Mouse (Mus musculus) testis, adult 2 months (tissue): ENCODE results near the gene Spata32. TPM values are rescaled to one million over a fixed set of nuclear protein-coding genes. Genes with fewer than 3 reads are reported as not detected.

Experiments used
- H3K27ac ChIP-seq: fragments of 200-500 bp; 2 replicates; pipeline ENCODE4 v1.5.1; 2012; ENCODE audit warnings: low read depth, low read length; ENCODE audit not compliant: control insufficient read depth, insufficient read depth
- H3K27me3 ChIP-seq: fragments of 200-500 bp; 2 replicates; pipeline ENCODE4 v1.6.1; 2012; ENCODE audit warnings: mild to moderate bottlenecking, low read length, moderate library complexity; ENCODE audit not compliant: control insufficient read depth, insufficient read depth
- H3K36me3 ChIP-seq: fragments of 200-500 bp; 2 replicates; pipeline ENCODE4 v1.6.1; 2012; ENCODE audit warnings: mild to moderate bottlenecking, low read length; ENCODE audit not compliant: control insufficient read depth, insufficient read depth
- H3K4me1 ChIP-seq: fragments of 200-500 bp; 2 replicates; pipeline ENCODE4 v1.6.1; 2012; ENCODE audit warnings: low read length; ENCODE audit not compliant: control insufficient read depth, insufficient read depth
- H3K4me3 ChIP-seq: fragments of 200-500 bp; 2 replicates; pipeline ENCODE4 v1.5.1; 2012; ENCODE audit warnings: low read depth, mild to moderate bottlenecking, low read length, moderate library complexity, mixed read lengths; ENCODE audit not compliant: control insufficient read depth
- CTCF ChIP-seq: fragments of 200-500 bp; IDR thresholded peaks from 2 replicates; pipeline ENCODE4 v1.5.1; 2012; ENCODE audit warnings: low read depth, mild to moderate bottlenecking, inconsistent platforms, low read length, moderate library complexity; ENCODE audit not compliant: control insufficient read depth, insufficient read depth, insufficient replicate concordance
- POLR2A ChIP-seq: fragments of 200-500 bp; IDR thresholded peaks from 2 replicates; pipeline ENCODE4 v1.6.1; 2012; ENCODE audit warnings: low read depth, mild to moderate bottlenecking, inconsistent platforms, low read length, moderate library complexity; ENCODE audit not compliant: control insufficient read depth
- polyA plus RNA-seq: library from polyadenylated mRNA; depleted of rRNA; stranded (reverse); fragments of >200 nt; gene quantifications from 2 replicates; pipeline ENCODE4 v1.2.3, GENCODE M21; 2012

Gene Spata32
- polyA plus RNA-seq, 1 experiment, result 142 TPM

DNA sequence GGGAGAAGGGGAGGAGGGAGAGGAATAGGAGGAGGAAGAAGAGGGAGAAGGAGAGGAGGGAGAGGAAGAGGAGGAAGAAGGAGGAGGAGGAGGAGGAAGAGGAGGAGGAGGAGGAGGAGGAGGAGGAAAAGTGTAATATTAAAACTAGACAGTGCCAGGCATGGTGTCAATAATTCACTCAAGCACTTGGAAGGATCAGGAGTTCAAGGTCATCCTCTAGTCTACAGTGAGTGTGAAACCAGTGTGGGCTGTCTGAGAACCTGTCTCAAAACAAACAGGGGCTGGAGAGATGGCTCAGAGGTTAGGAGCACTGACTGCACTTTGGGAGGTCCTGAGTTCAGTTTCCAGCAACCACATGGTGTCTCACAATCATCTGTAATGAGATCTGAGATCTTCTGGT is 15.9 kb downstream of the Spata32 start:
- Histone ChIP-seq H3K4me3 (no peak overlapping the region), H3K4me1 (peaks cover 11% of the 10 kb centered on the region), H3K36me3 (no peaks in the 10 kb centered on the region), H3K27ac (no peak overlapping the region), H3K27me3 (no peaks in the 10 kb centered on the region)
- TF ChIP-seq POLR2A (no peak), CTCF (no peak)

DNA sequence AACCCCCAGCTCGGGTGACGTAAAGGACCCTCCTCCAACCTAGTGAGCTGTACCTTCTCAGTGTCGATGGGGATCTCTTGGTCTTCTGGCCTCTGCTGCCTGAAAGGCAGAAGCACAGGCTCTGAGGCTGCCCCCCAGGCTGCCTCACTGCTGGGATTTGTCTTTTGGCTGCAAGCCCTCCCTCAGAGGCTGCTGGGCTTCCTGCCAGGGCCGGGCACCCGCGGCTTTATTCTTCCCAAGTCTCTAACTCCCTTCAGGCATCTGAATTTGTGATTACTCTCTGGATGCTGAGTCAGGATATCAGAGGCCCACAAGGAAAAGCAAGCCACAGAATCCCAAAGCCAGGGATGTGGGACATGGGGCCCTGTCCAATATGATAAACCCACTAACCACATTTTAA is 16.6 kb downstream of the Spata32 start:
- Histone ChIP-seq H3K36me3 (no peaks in the 10 kb centered on the region), H3K27me3 (no peaks in the 10 kb centered on the region), H3K4me3 (no peak overlapping the region), H3K4me1 (peaks cover 11% of the 10 kb centered on the region), H3K27ac (no peak overlapping the region)
- TF ChIP-seq CTCF (no peak), POLR2A (no peak)

DNA sequence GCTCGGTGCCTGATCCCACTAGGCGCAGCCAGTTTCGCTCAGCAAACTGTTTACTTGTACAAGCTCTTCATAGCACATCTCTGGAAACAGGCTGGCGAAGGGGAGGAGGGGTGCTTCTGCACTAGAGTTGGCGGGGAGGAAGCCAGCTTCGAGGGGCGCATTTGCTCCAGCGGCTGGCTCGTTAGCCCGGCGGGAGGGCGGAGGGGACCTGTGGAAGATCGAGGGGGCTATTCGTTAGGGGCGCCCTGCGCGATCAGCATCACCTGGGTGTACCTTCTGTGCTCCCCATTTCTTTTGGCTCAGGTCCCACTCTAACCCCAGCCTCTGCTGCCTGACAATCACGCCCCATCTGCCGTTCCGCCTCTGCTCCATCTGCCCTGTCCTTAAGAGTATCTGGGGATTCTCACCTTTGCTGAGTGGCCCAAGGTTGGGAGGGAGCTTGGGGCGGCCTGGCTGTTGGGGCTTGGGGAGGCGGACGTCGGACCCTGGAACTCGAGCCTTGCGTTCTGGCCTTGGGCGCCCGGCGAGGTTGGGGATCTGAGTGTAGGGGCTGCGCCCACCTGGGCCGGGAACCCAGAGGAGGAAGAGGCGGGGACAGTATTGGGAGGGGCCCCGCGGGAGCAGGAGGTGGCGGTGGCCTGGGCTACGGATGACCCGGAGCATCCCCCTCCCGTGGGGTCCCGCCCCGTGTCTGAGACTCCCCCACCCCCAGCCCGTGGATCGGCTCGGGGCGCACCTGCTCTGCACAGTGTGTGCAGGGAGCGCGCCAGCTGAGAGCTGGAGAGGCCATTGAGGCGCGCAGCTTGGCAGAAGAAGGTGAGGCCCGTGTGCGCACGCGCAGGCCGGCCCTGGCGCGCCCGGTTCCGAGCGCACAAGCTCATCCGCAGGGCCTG is 19.1 kb downstream of the Spata32 start:
- Histone ChIP-seq H3K27me3 (no peaks in the 10 kb centered on the region), H3K4me3 (peak overlapping the region; percentile 26; the same call in 1 of the 2 replicates), H3K27ac (no peak overlapping the region), H3K4me1 (peaks cover 11% of the 10 kb centered on the region), H3K36me3 (no peaks in the 10 kb centered on the region)
- TF ChIP-seq POLR2A (no peak), CTCF (no peak)

DNA sequence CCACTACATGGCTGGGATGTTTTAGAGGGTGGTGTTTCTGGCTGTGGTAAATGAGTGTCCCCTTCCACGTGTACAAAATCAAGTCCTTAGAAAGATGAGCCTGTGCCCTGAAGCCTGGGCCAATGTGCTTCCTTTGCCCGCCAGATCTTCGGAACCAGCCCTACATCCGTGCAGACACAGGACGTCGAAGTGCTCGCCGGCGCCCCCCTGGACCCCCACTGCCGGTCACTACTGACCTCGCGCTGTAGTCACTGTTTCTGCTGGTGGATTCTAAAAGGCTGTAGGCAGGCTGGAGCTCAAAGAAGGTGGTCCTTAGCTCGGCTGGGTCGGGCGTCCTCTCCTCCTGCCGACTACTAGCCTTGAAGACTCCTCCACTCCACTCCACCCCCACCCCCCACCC is 19.9 kb downstream of the Spata32 start:
- peaks cover 11% of the 10 kb centered on the region for H3K4me1 ChIP-seq

DNA sequence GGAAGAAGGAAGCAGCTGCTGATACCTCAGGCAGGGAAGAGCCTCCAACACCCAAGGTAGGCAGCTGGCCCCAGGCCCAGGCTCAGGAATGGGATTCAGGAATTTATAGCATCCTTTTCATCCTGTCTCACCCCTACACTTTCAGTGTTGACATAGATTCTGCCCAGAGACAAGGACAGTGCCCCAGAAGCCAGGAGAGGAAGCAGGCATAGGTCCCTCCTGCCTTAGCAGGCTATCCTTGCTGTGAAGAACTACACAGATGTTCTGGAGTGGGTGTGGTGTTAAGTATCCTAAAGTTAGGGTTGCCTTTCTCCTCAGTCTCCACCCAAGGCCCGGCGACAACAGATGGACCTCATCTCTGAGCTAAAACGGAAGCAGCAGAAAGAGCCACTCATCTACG is 20.9 kb downstream of the Spata32 start:
- H3K36me3 ChIP-seq, result no peaks in the 10 kb centered on the region
- peaks cover 15% of the 10 kb centered on the region for H3K4me1 ChIP-seq
- no peaks in the 10 kb centered on the region for H3K27me3 ChIP-seq
- TF ChIP-seq CTCF, result no peak
- no peak for TF ChIP-seq POLR2A
- H3K4me3 ChIP-seq, result no peak overlapping the region
- H3K27ac ChIP-seq, result no peak overlapping the region

More for the DNA sequence above, 19.9 kb downstream of the Spata32 start:
- no peak for TF ChIP-seq CTCF
- TF ChIP-seq POLR2A, result no peak
- H3K36me3 ChIP-seq, result no peaks in the 10 kb centered on the region
- no peak overlapping the region for H3K27ac ChIP-seq
- no peaks in the 10 kb centered on the region for H3K27me3 ChIP-seq
- H3K4me3 ChIP-seq, result no peak overlapping the region

DNA sequence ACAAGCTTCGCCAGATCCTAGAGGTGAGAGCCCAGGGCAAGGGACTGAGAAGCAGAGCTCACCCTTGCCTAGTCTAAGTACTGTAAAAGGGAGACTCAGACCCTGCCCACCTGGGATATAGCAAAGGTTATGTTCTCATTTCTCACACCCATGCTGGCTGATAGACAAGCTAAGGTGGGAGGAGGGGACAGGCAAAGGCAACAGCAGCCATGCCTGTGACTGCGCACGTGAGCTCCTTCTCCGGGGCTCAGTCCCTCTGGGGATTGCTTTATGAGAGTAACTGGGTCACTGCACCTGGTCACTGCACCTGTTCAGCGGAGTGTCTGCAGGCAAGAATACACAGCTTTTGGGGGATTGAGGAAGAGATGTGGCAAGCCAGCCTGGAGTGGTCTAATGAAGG is 22.6 kb downstream of the Spata32 start:
- Histone ChIP-seq H3K4me1 (peaks cover 19% of the 10 kb centered on the region), H3K27me3 (no peaks in the 10 kb centered on the region), H3K36me3 (no peaks in the 10 kb centered on the region), H3K4me3 (no peak overlapping the region), H3K27ac (no peak overlapping the region)
- TF ChIP-seq CTCF (0 out of 2 replicates have a peak, but pooled peaks have one; percentile 3), POLR2A (no peak)

DNA sequence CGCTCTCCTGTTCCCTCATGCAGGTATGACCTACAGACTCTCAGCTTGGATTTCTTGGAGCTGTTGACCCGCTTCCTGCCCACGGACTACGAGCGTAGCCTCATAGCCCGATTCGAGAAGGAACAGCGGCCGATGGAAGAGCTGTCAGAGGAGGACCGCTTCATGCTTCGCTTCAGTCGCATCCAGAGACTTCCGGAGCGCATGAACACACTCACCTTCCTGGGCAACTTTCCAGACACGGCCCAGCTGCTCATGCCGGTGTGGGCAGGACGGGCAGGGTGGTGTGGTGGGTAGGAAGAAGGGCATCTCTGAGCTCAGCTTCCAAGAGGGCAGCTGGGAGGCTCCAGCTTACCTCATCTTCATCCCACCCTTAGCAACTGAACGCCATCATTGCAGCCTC is 23.0 kb downstream of the Spata32 start:
- peaks cover 19% of the 10 kb centered on the region for H3K4me1 ChIP-seq
- H3K27me3 ChIP-seq, result no peaks in the 10 kb centered on the region
- no peak overlapping the region for H3K4me3 ChIP-seq
- H3K27ac ChIP-seq, result no peak overlapping the region
- TF ChIP-seq CTCF (no peak), POLR2A (no peak)
- H3K36me3 ChIP-seq, result no peaks in the 10 kb centered on the region

DNA sequence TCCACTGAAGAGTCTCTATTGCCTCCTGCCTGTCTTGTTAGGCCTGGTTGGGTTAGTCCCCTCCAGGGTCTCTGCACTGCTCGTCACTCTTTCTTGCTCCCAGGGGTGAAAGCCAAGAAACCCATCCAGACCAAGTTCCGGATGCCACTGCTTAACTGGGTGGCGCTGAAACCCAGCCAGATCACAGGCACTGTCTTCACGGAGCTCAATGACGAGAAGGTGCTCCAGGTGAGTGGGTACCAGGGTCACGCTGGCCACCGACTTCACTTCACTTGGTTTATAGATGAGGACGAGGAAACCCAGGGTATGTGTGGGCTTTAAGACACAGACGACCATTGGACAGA is 24.4 kb downstream of the Spata32 start:
- TF ChIP-seq CTCF, result no peak
- TF ChIP-seq POLR2A, result no peak
- Histone ChIP-seq H3K27me3 (no peaks in the 10 kb centered on the region), H3K4me1 (peaks cover 13% of the 10 kb centered on the region), H3K36me3 (no peaks in the 10 kb centered on the region), H3K4me3 (peak overlapping the region; percentile 43), H3K27ac (no peak overlapping the region)
